Mouse (Mus musculus): Measurements from ENCODE around the gene Apeh. TPM values are rescaled to one million over a fixed set of nuclear protein-coding genes. Genes with fewer than 3 reads are reported as not detected.

The Apeh gene
- polyA plus RNA-seq (2015; fragmentation: Nextera tagmentation; extraction: Ambion mirVana) = 58.6 and 60.9 TPM in 2 replicates

GRCm38 (mm10) chr9:108094184-108094941, at the start of gene Apeh:
Gene Apeh (minus strand): TSS chr9:108094606.
- Histone ChIP-seq H3K9me3 (ENCODE audit: control insufficient read depth, low read length) (no peaks in the 10 kb centered on the region), H3K27me3 (replicated peaks; ENCODE audit: control insufficient read depth, insufficient read depth, low read length) (no peaks in the 10 kb centered on the region), H3K9ac (ENCODE audit: low read depth, low read length) (peak within 1 kb of the TSS; percentile 82), H3K4me3 (ENCODE audit: low read length) (peak within 1 kb of the TSS; percentile 73), H3K4me2 (ENCODE audit: low read length) (peak within 1 kb of the TSS; percentile 82), H3K4me1 (ENCODE audit: control insufficient read depth, insufficient read depth, low read depth, low read length) (peaks cover 18% of the 10 kb centered on the region), H3K36me3 (ENCODE audit: control insufficient read depth, insufficient read depth, low read length) (peaks cover 28% of the 10 kb centered on the region), H3K27ac (ENCODE audit: low read depth, low read length) (peak within 1 kb of the TSS; percentile 78)
- ATAC-seq = peak; percentile 93
- WGBS = 1% methylated on average over 52 of the region's 52 CpGs

GRCm38 (mm10) chr9:108143470-108143869, 49.1 kb upstream of the Apeh start:
- H3K9me3 ChIP-seq (ENCODE audit: control insufficient read depth, low read length) = no peaks in the 10 kb centered on the region
- 87% methylated on average over 2 of the region's 2 CpGs for WGBS
- no peak overlapping the region for H3K9ac ChIP-seq (ENCODE audit: low read depth, low read length)
- H3K27ac ChIP-seq (ENCODE audit: low read depth, low read length) = no peak overlapping the region
- ATAC-seq = no peak
- H3K4me2 ChIP-seq (ENCODE audit: low read length) = no peak overlapping the region
- peaks cover 6% of the 10 kb centered on the region for H3K36me3 ChIP-seq (ENCODE audit: control insufficient read depth, insufficient read depth, low read length)
- no peaks in the 10 kb centered on the region for H3K27me3 ChIP-seq (replicated peaks; ENCODE audit: control insufficient read depth, insufficient read depth, low read length)
- no peak overlapping the region for H3K4me3 ChIP-seq (ENCODE audit: low read length)
- peaks cover 4% of the 10 kb centered on the region; the same call in 1 of the 2 replicates for H3K4me1 ChIP-seq (ENCODE audit: control insufficient read depth, insufficient read depth, low read depth, low read length)

GRCm38 (mm10) chr9:108141387-108141786, 47.0 kb upstream of the Apeh start:
- Histone ChIP-seq H3K4me3 (ENCODE audit: low read length) (no peak overlapping the region), H3K27ac (ENCODE audit: low read depth, low read length) (no peak overlapping the region), H3K27me3 (replicated peaks; ENCODE audit: control insufficient read depth, insufficient read depth, low read length) (no peaks in the 10 kb centered on the region), H3K36me3 (ENCODE audit: control insufficient read depth, insufficient read depth, low read length) (peaks cover 8% of the 10 kb centered on the region), H3K9me3 (ENCODE audit: control insufficient read depth, low read length) (no peaks in the 10 kb centered on the region), H3K4me2 (ENCODE audit: low read length) (no peak overlapping the region), H3K4me1 (ENCODE audit: control insufficient read depth, insufficient read depth, low read depth, low read length) (no peaks in the 10 kb centered on the region), H3K9ac (ENCODE audit: low read depth, low read length) (no peak overlapping the region)
- ATAC-seq = no peak
- WGBS = 88% methylated on average over 10 of the region's 10 CpGs

GRCm38 (mm10) chr9:108139963-108140695, 45.7 kb upstream of the Apeh start:
- Histone ChIP-seq H3K27ac (ENCODE audit: low read depth, low read length) (no peak overlapping the region), H3K9me3 (ENCODE audit: control insufficient read depth, low read length) (no peaks in the 10 kb centered on the region), H3K9ac (ENCODE audit: low read depth, low read length) (no peak overlapping the region), H3K27me3 (replicated peaks; ENCODE audit: control insufficient read depth, insufficient read depth, low read length) (no peaks in the 10 kb centered on the region), H3K36me3 (ENCODE audit: control insufficient read depth, insufficient read depth, low read length) (peaks cover 8% of the 10 kb centered on the region), H3K4me2 (ENCODE audit: low read length) (no peak overlapping the region), H3K4me3 (ENCODE audit: low read length) (no peak overlapping the region), H3K4me1 (ENCODE audit: control insufficient read depth, insufficient read depth, low read depth, low read length) (no peaks in the 10 kb centered on the region)
- 77% methylated on average over 7 of the region's 7 CpGs for WGBS
- no peak for ATAC-seq

GRCm38 (mm10) chr9:108139169-108139962, 45.0 kb upstream of the Apeh start:
- ATAC-seq = 0 out of 2 replicates have a peak, but pooled peaks have one; percentile 58
- H3K4me2 ChIP-seq (ENCODE audit: low read length) = no peak overlapping the region
- H3K4me3 ChIP-seq (ENCODE audit: low read length) = no peak overlapping the region
- no peaks in the 10 kb centered on the region for H3K9me3 ChIP-seq (ENCODE audit: control insufficient read depth, low read length)
- H3K27me3 ChIP-seq (replicated peaks; ENCODE audit: control insufficient read depth, insufficient read depth, low read length) = no peaks in the 10 kb centered on the region
- H3K27ac ChIP-seq (ENCODE audit: low read depth, low read length) = no peak overlapping the region
- no peaks in the 10 kb centered on the region for H3K4me1 ChIP-seq (ENCODE audit: control insufficient read depth, insufficient read depth, low read depth, low read length)
- H3K36me3 ChIP-seq (ENCODE audit: control insufficient read depth, insufficient read depth, low read length) = peaks cover 8% of the 10 kb centered on the region
- no peak overlapping the region for H3K9ac ChIP-seq (ENCODE audit: low read depth, low read length)
- 81% methylated on average over 17 of the region's 17 CpGs for WGBS

- Histone ChIP-seq H3K27me3 (replicated peaks; ENCODE audit: control insufficient read depth, insufficient read depth, low read length) (no peaks in the 10 kb centered on the region), H3K9ac (ENCODE audit: low read depth, low read length) (no peak overlapping the region), H3K36me3 (ENCODE audit: control insufficient read depth, insufficient read depth, low read length) (peaks cover 8% of the 10 kb centered on the region), H3K4me3 (ENCODE audit: low read length) (no peak overlapping the region), H3K27ac (ENCODE audit: low read depth, low read length) (no peak overlapping the region), H3K4me2 (ENCODE audit: low read length) (no peak overlapping the region), H3K9me3 (ENCODE audit: control insufficient read depth, low read length) (no peaks in the 10 kb centered on the region), H3K4me1 (ENCODE audit: control insufficient read depth, insufficient read depth, low read depth, low read length) (no peaks in the 10 kb centered on the region)
- WGBS = 80% methylated on average over 6 of the region's 6 CpGs
- no peak for ATAC-seq
These were observed 43.7 kb upstream of the Apeh start for GRCm38 (mm10) chr9:108138118-108138517.

- 72% methylated on average over 17 of the region's 17 CpGs for WGBS
These were observed 43.1 kb upstream of the Apeh start for GRCm38 (mm10) chr9:108137523-108137922.

GRCm38 (mm10) chr9:108136930-108137462, 42.6 kb upstream of the Apeh start:
- WGBS = 72% methylated on average over 6 of the region's 6 CpGs
- no peak overlapping the region for H3K4me2 ChIP-seq (ENCODE audit: low read length)
- no peak for ATAC-seq
- H3K36me3 ChIP-seq (ENCODE audit: control insufficient read depth, insufficient read depth, low read length) = peaks cover 8% of the 10 kb centered on the region
- H3K9me3 ChIP-seq (ENCODE audit: control insufficient read depth, low read length) = no peaks in the 10 kb centered on the region
- H3K9ac ChIP-seq (ENCODE audit: low read depth, low read length) = no peak overlapping the region; the same call in 1 of the 2 replicates
- H3K4me1 ChIP-seq (ENCODE audit: control insufficient read depth, insufficient read depth, low read depth, low read length) = no peaks in the 10 kb centered on the region
- H3K4me3 ChIP-seq (ENCODE audit: low read length) = no peak overlapping the region
- no peaks in the 10 kb centered on the region for H3K27me3 ChIP-seq (replicated peaks; ENCODE audit: control insufficient read depth, insufficient read depth, low read length)
- no peak overlapping the region for H3K27ac ChIP-seq (ENCODE audit: low read depth, low read length)

More at GRCm38 (mm10) chr9:108137523-108137922, 43.1 kb upstream of the Apeh start:
- Histone ChIP-seq H3K4me3 (ENCODE audit: low read length) (no peak overlapping the region), H3K4me1 (ENCODE audit: control insufficient read depth, insufficient read depth, low read depth, low read length) (no peaks in the 10 kb centered on the region), H3K27ac (ENCODE audit: low read depth, low read length) (no peak overlapping the region), H3K9ac (ENCODE audit: low read depth, low read length) (no peak overlapping the region; the same call in 1 of the 2 replicates), H3K36me3 (ENCODE audit: control insufficient read depth, insufficient read depth, low read length) (peaks cover 8% of the 10 kb centered on the region), H3K4me2 (ENCODE audit: low read length) (no peak overlapping the region), H3K9me3 (ENCODE audit: control insufficient read depth, low read length) (no peaks in the 10 kb centered on the region), H3K27me3 (replicated peaks; ENCODE audit: control insufficient read depth, insufficient read depth, low read length) (no peaks in the 10 kb centered on the region)
- ATAC-seq = no peak
